Comparison of ENCODE assay signal across 8 mouse cellular contexts in the genomic region with DNA sequence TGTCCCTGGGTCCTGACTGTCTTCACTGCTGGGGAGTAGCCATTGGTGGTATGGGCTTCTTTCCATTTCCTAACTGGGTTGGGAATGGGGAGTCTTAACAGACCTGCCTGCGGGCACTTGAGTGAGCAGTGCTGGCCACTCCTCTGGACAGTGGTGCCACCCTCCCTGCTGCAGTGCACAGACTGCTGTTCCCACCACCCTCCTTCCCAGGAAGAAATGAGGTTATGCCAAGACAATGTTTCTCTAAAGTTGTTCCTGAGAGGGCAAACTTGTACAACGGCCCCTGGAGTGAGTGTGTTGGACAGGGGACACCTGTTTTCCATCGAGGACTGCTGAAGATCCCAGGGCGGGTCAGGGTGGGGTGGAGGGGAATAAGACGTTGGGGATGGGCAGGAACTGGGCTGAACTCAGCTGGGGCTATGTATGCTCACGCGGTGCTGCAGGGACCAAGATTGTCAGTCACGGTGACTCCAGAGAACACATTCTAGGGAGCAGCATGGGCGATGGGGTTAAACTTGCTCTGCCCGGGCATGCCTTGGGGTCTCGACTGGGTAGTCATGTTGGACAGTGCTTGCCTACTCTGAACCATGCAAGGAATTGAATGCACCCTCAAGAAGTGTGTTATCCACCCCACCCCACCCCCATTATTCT. TPM values are rescaled to one million over a fixed set of nuclear protein-coding genes. Genes with fewer than 3 reads are reported as not detected.
DNase-seq lines count a peak whose midpoint lies in the region; ATAC-seq lines count a peak whose summit lies in the region.

No protein-coding gene starts in this region.

- H3K27ac ChIP-seq in kidney, embryonic 14.5 days (ENCODE audit: low read depth, low read length): no peak overlapping the region
- H3K27ac ChIP-seq in embryonic facial prominence, embryonic 11.5 days (replicated peaks; ENCODE audit: low read depth, low read length): no peak overlapping the region
- peak overlapping the region; percentile 96; the same call in 1 of the 2 replicates for H3K27ac ChIP-seq in intestine, embryonic 15.5 days
- H3K27ac ChIP-seq in midbrain, embryonic 14.5 days (replicated peaks; ENCODE audit: low read depth, low read length): no peak overlapping the region

- peak overlapping the region; percentile 95 for H3K9ac ChIP-seq in kidney, embryonic 14.5 days (ENCODE audit: low read depth, low read length)
- peak overlapping the region; percentile 92 for H3K9ac ChIP-seq in embryonic facial prominence, embryonic 11.5 days (replicated peaks; ENCODE audit: low read length)
- H3K9ac ChIP-seq in intestine, embryonic 15.5 days: peak overlapping the region; percentile 97
- H3K9ac ChIP-seq in midbrain, embryonic 14.5 days (replicated peaks; ENCODE audit: low read length): peak overlapping the region; percentile 88

- WGBS in kidney, embryonic 14.5 days: 44% methylated on average over 11 of the region's 11 CpGs
- WGBS in embryonic facial prominence, embryonic 11.5 days: 51% methylated on average over 11 of the region's 11 CpGs
- 26% methylated on average over 11 of the region's 11 CpGs for WGBS in intestine, embryonic 15.5 days
- 64% methylated on average over 11 of the region's 11 CpGs for WGBS in midbrain, embryonic 14.5 days

- no peaks in the 10 kb centered on the region for H3K27me3 ChIP-seq in kidney, embryonic 14.5 days (ENCODE audit: control insufficient read depth, insufficient read depth, low read length)
- no peaks in the 10 kb centered on the region for H3K27me3 ChIP-seq in embryonic facial prominence, embryonic 11.5 days (ENCODE audit: control insufficient read depth, insufficient read depth, low read length)
- H3K27me3 ChIP-seq in intestine, embryonic 15.5 days (replicated peaks): no peaks in the 10 kb centered on the region
- no peaks in the 10 kb centered on the region for H3K27me3 ChIP-seq in midbrain, embryonic 14.5 days (ENCODE audit: control insufficient read depth, insufficient read depth, low read length)

- peaks cover 5% of the 10 kb centered on the region; the same call in 1 of the 2 replicates for H3K36me3 ChIP-seq in kidney, embryonic 14.5 days (ENCODE audit: control insufficient read depth, insufficient read depth, low read length)
- no peaks in the 10 kb centered on the region for H3K36me3 ChIP-seq in embryonic facial prominence, embryonic 11.5 days (replicated peaks; ENCODE audit: control insufficient read depth, insufficient read depth, low read depth, low read length)
- H3K36me3 ChIP-seq in intestine, embryonic 15.5 days: 0 out of 2 replicates have a peak, but pooled peaks cover 3% of the 10 kb centered on the region
- no peaks in the 10 kb centered on the region for H3K36me3 ChIP-seq in midbrain, embryonic 14.5 days (ENCODE audit: control insufficient read depth, insufficient read depth, low read length)

- no peak for DNase-seq in kidney, postnatal 4 days
- no peak for DNase-seq in embryonic facial prominence, embryonic 11.5 days (ENCODE audit: low spot score)
- DNase-seq in midbrain, embryonic 14.5 days: no peak
- DNase-seq in gastrocnemius, adult 18-20 months (ENCODE audit: low spot score): no peak
- no peak for DNase-seq in frontal cortex, postnatal 14 days (ENCODE audit: low spot score in 2 of 2)
- DNase-seq in spleen, postnatal 14 days (ENCODE audit: low spot score in 2 of 2): no peak

- no peaks in the 10 kb centered on the region for H3K9me3 ChIP-seq in kidney, embryonic 14.5 days (ENCODE audit: control insufficient read depth, low read length)
- H3K9me3 ChIP-seq in embryonic facial prominence, embryonic 11.5 days (replicated peaks; ENCODE audit: control insufficient read depth, low read length): no peaks in the 10 kb centered on the region
- no peaks in the 10 kb centered on the region for H3K9me3 ChIP-seq in intestine, embryonic 15.5 days
- H3K9me3 ChIP-seq in midbrain, embryonic 14.5 days (ENCODE audit: control insufficient read depth, low read length): no peaks in the 10 kb centered on the region

- H3K4me3 ChIP-seq in kidney, embryonic 14.5 days (ENCODE audit: low read length): peak overlapping the region; percentile 97
- peak overlapping the region; percentile 91 for H3K4me3 ChIP-seq in embryonic facial prominence, embryonic 11.5 days (ENCODE audit: low read depth, low read length)
- H3K4me3 ChIP-seq in intestine, embryonic 15.5 days (replicated peaks): peak overlapping the region; percentile 89
- peak overlapping the region; percentile 91 for H3K4me3 ChIP-seq in midbrain, embryonic 14.5 days (replicated peaks; ENCODE audit: low read depth, low read length)

- peaks cover 30% of the 10 kb centered on the region for H3K4me1 ChIP-seq in kidney, embryonic 14.5 days (ENCODE audit: control insufficient read depth, insufficient read depth, low read length)
- H3K4me1 ChIP-seq in embryonic facial prominence, embryonic 11.5 days (ENCODE audit: control insufficient read depth, insufficient read depth, low read length): peaks cover 3% of the 10 kb centered on the region
- H3K4me1 ChIP-seq in intestine, embryonic 15.5 days (replicated peaks): peaks cover 56% of the 10 kb centered on the region
- peaks cover 33% of the 10 kb centered on the region for H3K4me1 ChIP-seq in midbrain, embryonic 14.5 days (ENCODE audit: control insufficient read depth, insufficient read depth, low read length)

- no peak for ATAC-seq in kidney, embryonic 14.5 days (ENCODE audit: low FRiP score, low TSS enrichment)
- ATAC-seq in embryonic facial prominence, embryonic 11.5 days (replicated peaks; ENCODE audit: insufficient number of reproducible peaks, low FRiP score, low TSS enrichment, low read depth): no peak; the same call in 1 of the 2 replicates
- 0 out of 2 replicates have a peak, but pooled peaks have one; percentile 13 for ATAC-seq in intestine, embryonic 15.5 days
- no peak for ATAC-seq in midbrain, embryonic 14.5 days (ENCODE audit: low FRiP score, low TSS enrichment)

- peak overlapping the region; percentile 90 for H3K4me2 ChIP-seq in kidney, embryonic 14.5 days (replicated peaks; ENCODE audit: low read depth, low read length)
- peak overlapping the region; percentile 86 for H3K4me2 ChIP-seq in embryonic facial prominence, embryonic 11.5 days (ENCODE audit: low read depth, low read length)
- H3K4me2 ChIP-seq in intestine, embryonic 15.5 days (replicated peaks): peak overlapping the region; percentile 83
- peak overlapping the region; percentile 83 for H3K4me2 ChIP-seq in midbrain, embryonic 14.5 days (ENCODE audit: low read length)

RNA-seq across cellular contexts. Expression of a gene that starts 1.5 kb away (rescaled TPM):
- polyA plus RNA-seq in kidney, embryonic 14.5 days (2014; fragmentation: Nextera tagmentation; extraction: Ambion mirVana): 477 and 494 TPM in 2 replicates
- 286 and 304 TPM in 2 replicates for polyA plus RNA-seq in embryonic facial prominence, embryonic 11.5 days (2014; fragmentation: Nextera tagmentation; extraction: Ambion mirVana)
- polyA plus RNA-seq in intestine, embryonic 15.5 days (2015; fragmentation: Nextera tagmentation; extraction: Ambion mirVana): 411 and 413 TPM in 2 replicates
- polyA plus RNA-seq in midbrain, embryonic 14.5 days (2014; fragmentation: Nextera tagmentation; extraction: Ambion mirVana): 316 and 322 TPM in 2 replicates
- 100 to 1,000 TPM in 1 of 2 experiments, 10 to 100 TPM in 1; 97.2 to 115 TPM for total RNA-seq in gastrocnemius, adult 18-20 months (2021)

RNA-seq across cellular contexts. Expression of a gene that starts 15.0 kb away (rescaled TPM):
- polyA plus RNA-seq in kidney, embryonic 14.5 days (2014; fragmentation: Nextera tagmentation; extraction: Ambion mirVana): 74.4 and 95.1 TPM in 2 replicates
- 59.8 and 65.2 TPM in 2 replicates for polyA plus RNA-seq in embryonic facial prominence, embryonic 11.5 days (2014; fragmentation: Nextera tagmentation; extraction: Ambion mirVana)
- 76.0 and 76.2 TPM in 2 replicates for polyA plus RNA-seq in intestine, embryonic 15.5 days (2015; fragmentation: Nextera tagmentation; extraction: Ambion mirVana)
- polyA plus RNA-seq in midbrain, embryonic 14.5 days (2014; fragmentation: Nextera tagmentation; extraction: Ambion mirVana): 70.4 and 102 TPM in 2 replicates
- total RNA-seq in gastrocnemius, adult 18-20 months (2021): 1 to 10 TPM; 6.7 to 8.0 TPM

RNA-seq across cellular contexts. Expression of a gene that starts 40.4 kb away (rescaled TPM):
- polyA plus RNA-seq in kidney, embryonic 14.5 days (2014; fragmentation: Nextera tagmentation; extraction: Ambion mirVana): 4.4 and 4.9 TPM in 2 replicates
- polyA plus RNA-seq in embryonic facial prominence, embryonic 11.5 days (2014; fragmentation: Nextera tagmentation; extraction: Ambion mirVana): 0.84 and 1.1 TPM in 2 replicates
- 8.2 and 9.8 TPM in 2 replicates for polyA plus RNA-seq in intestine, embryonic 15.5 days (2015; fragmentation: Nextera tagmentation; extraction: Ambion mirVana)
- 0.40 and 1.3 TPM in 2 replicates for polyA plus RNA-seq in midbrain, embryonic 14.5 days (2014; fragmentation: Nextera tagmentation; extraction: Ambion mirVana)
- total RNA-seq in gastrocnemius, adult 18-20 months (2021): not detected

RNA-seq across cellular contexts. Expression of a gene that starts 49.2 kb away (rescaled TPM):
- polyA plus RNA-seq in kidney, embryonic 14.5 days (2014; fragmentation: Nextera tagmentation; extraction: Ambion mirVana): 0.79 and 0.97 TPM in 2 replicates
- polyA plus RNA-seq in embryonic facial prominence, embryonic 11.5 days (2014; fragmentation: Nextera tagmentation; extraction: Ambion mirVana): 4.0 and 4.8 TPM in 2 replicates
- polyA plus RNA-seq in intestine, embryonic 15.5 days (2015; fragmentation: Nextera tagmentation; extraction: Ambion mirVana): 2.2 and 2.8 TPM in 2 replicates
- polyA plus RNA-seq in midbrain, embryonic 14.5 days (2014; fragmentation: Nextera tagmentation; extraction: Ambion mirVana): 0.27 and 0.57 TPM in 2 replicates
- under 1 TPM in 1 of 2 experiments, not detected in 1; 0.40 TPM for total RNA-seq in gastrocnemius, adult 18-20 months (2021)

RNA-seq across cellular contexts. Expression of a gene that starts 52.1 kb away (rescaled TPM):
- 4.0 and 5.4 TPM in 2 replicates for polyA plus RNA-seq in kidney, embryonic 14.5 days (2014; fragmentation: Nextera tagmentation; extraction: Ambion mirVana)
- polyA plus RNA-seq in embryonic facial prominence, embryonic 11.5 days (2014; fragmentation: Nextera tagmentation; extraction: Ambion mirVana): 0.81 and 1.5 TPM in 2 replicates
- 7.9 and 9.9 TPM in 2 replicates for polyA plus RNA-seq in intestine, embryonic 15.5 days (2015; fragmentation: Nextera tagmentation; extraction: Ambion mirVana)
- polyA plus RNA-seq in midbrain, embryonic 14.5 days (2014; fragmentation: Nextera tagmentation; extraction: Ambion mirVana): 1.2 and 2.0 TPM in 2 replicates
- under 1 TPM; 0.50 to 0.57 TPM for total RNA-seq in gastrocnemius, adult 18-20 months (2021)
